Mouse (Mus musculus) CH12.LX (cell line): ENCODE results near the gene Pbp2. TPM values are rescaled to one million over a fixed set of nuclear protein-coding genes. Genes with fewer than 3 reads are reported as not detected.

ENCODE experiments used
- DNase-seq: peaks from one replicate; pipeline ENCODE4 v3.0.0-alpha.2; 2013; ENCODE audit errors: extremely low read depth
- H3K27ac ChIP-seq: 2 replicates; pipeline ENCODE4 v1.5.1; 2012; ENCODE audit warnings: low read depth, mild to moderate bottlenecking, control low read depth, moderate library complexity; ENCODE audit not compliant: insufficient read depth
- H3K27me3 ChIP-seq: replicated peaks from 2 replicates; pipeline ENCODE3; 2012; ENCODE audit warnings: inconsistent platforms
- H3K36me3 ChIP-seq, 2 experiments: replicated peaks in 1 of 2; 2 replicates each; pipeline versions ENCODE3 to v1.6.1; 2012; ENCODE audit warnings: inconsistent platforms in 1 of 2, low read length in 1 of 2, mild to moderate bottlenecking in 1 of 2, mixed read lengths in 1 of 2, moderate library complexity in 1 of 2; ENCODE audit not compliant: control insufficient read depth in 1 of 2, insufficient read depth in 1 of 2
- H3K4me1 ChIP-seq, 2 experiments: 2 replicates each; pipeline ENCODE4 v1.6.1; 2012; ENCODE audit warnings: inconsistent platforms in 1 of 2, moderate library complexity in 1 of 2; ENCODE audit not compliant: insufficient read depth in 2 of 2, control insufficient read depth in 1 of 2
- H3K4me2 ChIP-seq: 2 replicates; pipeline ENCODE4 v1.6.1; 2012; ENCODE audit warnings: low read depth, mild to moderate bottlenecking, control low read depth; ENCODE audit not compliant: poor library complexity, insufficient read depth, severe bottlenecking
- H3K4me3 ChIP-seq, 3 experiments: fragments of 150-350 bp in 1 of 3; sonication (generic) in 1 of 3; replicated peaks in 1 of 3; 2 replicates each; pipeline versions ENCODE3 to v1.5.1; 2011 to 2012; ENCODE audit warnings: low read depth in 2 of 3, low read length in 2 of 3, mild to moderate bottlenecking in 2 of 3, moderate library complexity in 2 of 3, control low read depth in 1 of 3, improper control_type of control experiment in 1 of 3, inconsistent platforms in 1 of 3, mixed read lengths in 1 of 3; ENCODE audit not compliant: poor library complexity in 1 of 3
- H3K79me2 ChIP-seq: replicated peaks from 2 replicates; pipeline ENCODE4 v1.6.1; 2012; ENCODE audit warnings: mild to moderate bottlenecking, moderate library complexity; ENCODE audit not compliant: control insufficient read depth, poor library complexity, insufficient read depth, severe bottlenecking; ENCODE audit errors: extremely low read depth
- H3K9ac ChIP-seq: 2 replicates; pipeline ENCODE4 v1.6.1; 2012; ENCODE audit warnings: low read depth, mild to moderate bottlenecking, control low read depth, moderate library complexity; ENCODE audit not compliant: insufficient read depth
- H3K9me3 ChIP-seq: replicated peaks from 2 replicates; pipeline ENCODE3; 2012; ENCODE audit warnings: low read length, inconsistent platforms, mixed read lengths
- BHLHE40 ChIP-seq: IDR thresholded peaks from 2 replicates; pipeline ENCODE4 v1.6.1; 2011; ENCODE audit warnings: mild to moderate bottlenecking, low read depth, low read length, improper control_type of control experiment
- CHD1 ChIP-seq: IDR thresholded peaks from 2 replicates; pipeline ENCODE4 v1.6.1; 2012; ENCODE audit warnings: low read depth, low read length, improper control_type of control experiment, inconsistent platforms
- CTCF ChIP-seq, 2 experiments: IDR thresholded peaks in 1 of 2; conservative IDR thresholded peaks in 1 of 2; 2 replicates each; pipeline ENCODE4 v1.5.1; 2011 to 2012; ENCODE audit warnings: low read depth in 2 of 2, low read length in 2 of 2, improper control_type of control experiment in 1 of 2, inconsistent platforms in 1 of 2, mild to moderate bottlenecking in 1 of 2, moderate library complexity in 1 of 2
- E2F4 ChIP-seq: IDR thresholded peaks from 2 replicates; pipeline ENCODE4 v1.6.1; 2011; ENCODE audit warnings: low read depth, low read length, improper control_type of control experiment; ENCODE audit not compliant: insufficient replicate concordance
- EP300 ChIP-seq: IDR thresholded peaks from 2 replicates; pipeline ENCODE4 v1.6.1; 2011; ENCODE audit warnings: low read length, improper control_type of control experiment
- GABPA ChIP-seq: IDR thresholded peaks from 2 replicates; pipeline ENCODE4 v1.6.1; 2012; ENCODE audit warnings: low read depth, low read length, improper control_type of control experiment, inconsistent platforms; ENCODE audit not compliant: insufficient replicate concordance
- JUN ChIP-seq: IDR thresholded peaks from 2 replicates; pipeline ENCODE4 v1.6.1; 2011; ENCODE audit warnings: low read depth, mild to moderate bottlenecking, low read length, improper control_type of control experiment, moderate library complexity; ENCODE audit not compliant: insufficient read depth
- JUND ChIP-seq: conservative IDR thresholded peaks from 2 replicates; pipeline ENCODE4 v1.6.1; 2011; ENCODE audit warnings: low read depth, low read length, improper control_type of control experiment
- MAZ ChIP-seq: IDR thresholded peaks from 2 replicates; pipeline ENCODE4 v1.6.1; 2012; ENCODE audit warnings: low read depth, mild to moderate bottlenecking, inconsistent platforms, low read length, improper control_type of control experiment, moderate library complexity
- MEF2A ChIP-seq: IDR thresholded peaks from 2 replicates; pipeline ENCODE4 v1.6.1; 2014; ENCODE audit warnings: low read depth, mild to moderate bottlenecking, inconsistent platforms, low read length, improper control_type of control experiment, borderline replicate concordance
- NELFE ChIP-seq: IDR thresholded peaks from 2 replicates; pipeline ENCODE4 v1.6.1; 2011; ENCODE audit warnings: low read depth, low read length, improper control_type of control experiment
- NRF1 ChIP-seq: IDR thresholded peaks from 2 replicates; pipeline ENCODE4 v1.6.1; 2014; ENCODE audit warnings: low read depth, mild to moderate bottlenecking, inconsistent platforms, low read length, improper control_type of control experiment, moderate library complexity
- POLR2AphosphoS2 ChIP-seq: IDR thresholded peaks from 2 replicates; pipeline ENCODE4 v1.6.1; 2011; ENCODE audit warnings: low read depth, low read length, improper control_type of control experiment
- RAD21 ChIP-seq: IDR thresholded peaks from 2 replicates; pipeline ENCODE4 v1.6.1; 2011; ENCODE audit warnings: low read depth, mild to moderate bottlenecking, low read length, improper control_type of control experiment, moderate library complexity
- RCOR1 ChIP-seq: conservative IDR thresholded peaks from 2 replicates; pipeline ENCODE4 v1.6.1; 2012; ENCODE audit warnings: low read depth, mild to moderate bottlenecking, inconsistent platforms, low read length, improper control_type of control experiment
- SIN3A ChIP-seq: IDR thresholded peaks from 2 replicates; pipeline ENCODE4 v1.6.1; 2012; ENCODE audit warnings: low read length, improper control_type of control experiment, inconsistent platforms
- SMC3 ChIP-seq: IDR thresholded peaks from 2 replicates; pipeline ENCODE4 v1.6.1; 2011; ENCODE audit warnings: low read depth, low read length, improper control_type of control experiment
- TBP ChIP-seq: conservative IDR thresholded peaks from 2 replicates; pipeline ENCODE4 v1.6.1; 2011; ENCODE audit warnings: low read depth, low read length, improper control_type of control experiment
- TCF12 ChIP-seq: IDR thresholded peaks from 2 replicates; pipeline ENCODE4 v1.6.1; 2014; ENCODE audit warnings: low read depth, mild to moderate bottlenecking, inconsistent platforms, low read length, improper control_type of control experiment
- UBTF ChIP-seq: IDR thresholded peaks from 2 replicates; pipeline ENCODE4 v1.6.1; 2012; ENCODE audit warnings: low read depth, mild to moderate bottlenecking, inconsistent platforms, low read length, improper control_type of control experiment, moderate library complexity
- USF2 ChIP-seq: conservative IDR thresholded peaks from 2 replicates; pipeline ENCODE4 v1.6.1; 2011; ENCODE audit warnings: low read depth, low read length, improper control_type of control experiment
- ZKSCAN1 ChIP-seq: IDR thresholded peaks from 2 replicates; pipeline ENCODE4 v1.6.1; 2012; ENCODE audit warnings: low read depth, inconsistent platforms, low read length, improper control_type of control experiment, borderline replicate concordance
- dilution Hi-C: fragments of 300-500 bp; cut with MboI; formaldehyde crosslinking; loops from 2 replicates; pipeline ENCODE4 v1.14.3; 2020; ENCODE audit warnings: low sequenced_read_pairs; ENCODE audit not compliant: extremely low pct_unique_long_range_greater_than_20kb, extremely low pct_ligation_motif_present
- in situ Hi-C: fragments of 300-500 bp; cut with MboI; formaldehyde crosslinking; loops from 3 replicates; pipeline ENCODE4 v1.14.3; 2019; ENCODE audit warnings: low sequenced_read_pairs, low pct_ligation_motif_present, low pct_unique_long_range_greater_than_20kb, mixed read lengths
- polyA plus RNA-seq: library from polyadenylated mRNA; unstranded; fragments of >175 nt; gene quantifications from 2 replicates; pipeline ENCODE4 v1.2.1, GENCODE M21; 2012; ENCODE audit warnings: low read depth; ENCODE audit not compliant: insufficient read length
- total RNA-seq, 2 experiments: library from RNA; depleted of rRNA; stranded (reverse); fragments of 300-350 nt in 1 of 2; fragments of >200 nt in 1 of 2; gene quantifications; 2 replicates each; pipeline ENCODE4 v1.2.3; 2012 to 2014

The Pbp2 gene
- total and polyA plus RNA-seq, 3 experiments: not detected

GRCm38 (mm10) chr6:135264136-135264535 lies 46.1 kb downstream of the Pbp2 start:
- Histone ChIP-seq H3K9ac (no peak overlapping the region), H3K27me3 (no peaks in the 10 kb centered on the region), H3K36me3 (no peaks in the 10 kb centered on the region), H3K27ac (no peak overlapping the region), H3K4me3 (no peak overlapping the region), H3K9me3 (peaks cover 5% of the 10 kb centered on the region), H3K4me2 (no peak overlapping the region), H3K4me1 (no peaks in the 10 kb centered on the region), H3K79me2 (no peaks in the 10 kb centered on the region)
- in situ Hi-C loops: no loop called here
- TF ChIP-seq NRF1: no peak
- peak; percentile 31 to 33; a peak in 3 of 4 replicates for TF ChIP-seq CTCF (conservative IDR thresholded peaks at IDR 0.05 in 1 of 2, IDR thresholded peaks at IDR 0.05 in 1 of 2; ENCODE audit: low read depth in 2 of 2, low read length in 2 of 2)
- TF ChIP-seq SMC3: 0 out of 2 replicates have a peak, but pooled peaks have one; percentile 10
- no peak for TF ChIP-seq USF2
- no peak for TF ChIP-seq E2F4
- dilution Hi-C loops: no loop called here
- DNase-seq: peak; percentile 4

GRCm38 (mm10) chr6:135262565-135262964 lies 47.6 kb downstream of the Pbp2 start:
- no peaks in the 10 kb centered on the region for H3K4me1 ChIP-seq
- H3K9ac ChIP-seq: no peak overlapping the region
- in situ Hi-C loops (no loop called here), dilution Hi-C loops (no loop called here)
- no peaks in the 10 kb centered on the region for H3K27me3 ChIP-seq
- no peak overlapping the region for H3K4me3 ChIP-seq
- H3K9me3 ChIP-seq: peaks cover 5% of the 10 kb centered on the region
- DNase-seq: no peak
- H3K4me2 ChIP-seq: no peak overlapping the region
- TF ChIP-seq JUN (no peak), SIN3A (no peak), CHD1 (no peak), UBTF (no peak), USF2 (no peak), NRF1 (no peak), TBP (no peak), MEF2A (no peak), JUND (no peak), POLR2AphosphoS2 (no peak)
- H3K79me2 ChIP-seq: no peaks in the 10 kb centered on the region
- H3K27ac ChIP-seq: no peak overlapping the region
- H3K36me3 ChIP-seq: no peaks in the 10 kb centered on the region

GRCm38 (mm10) chr6:135261124-135261523 lies 49.1 kb downstream of the Pbp2 start:
- DNase-seq: no peak
- in situ Hi-C loops: no loop called here
- dilution Hi-C loops: no loop called here
- no peak overlapping the region for H3K4me3 ChIP-seq
- H3K27me3 ChIP-seq: no peaks in the 10 kb centered on the region
- no peak overlapping the region for H3K9ac ChIP-seq
- H3K79me2 ChIP-seq: no peaks in the 10 kb centered on the region
- no peaks in the 10 kb centered on the region for H3K4me1 ChIP-seq
- H3K9me3 ChIP-seq: peaks cover 5% of the 10 kb centered on the region
- no peak overlapping the region for H3K4me2 ChIP-seq
- no peaks in the 10 kb centered on the region for H3K36me3 ChIP-seq
- no peak overlapping the region for H3K27ac ChIP-seq
- TF ChIP-seq RCOR1 (no peak), MAZ (no peak), JUN (no peak), BHLHE40 (no peak), ZKSCAN1 (no peak), MEF2A (no peak), UBTF (no peak), EP300 (no peak), NELFE (no peak), TCF12 (no peak), CHD1 (no peak), RAD21 (no peak), GABPA (no peak)
- TF ChIP-seq, all 38 proteins: peak for 0
